Mouse (Mus musculus): ENCODE measurements around the gene Kcnj4. TPM values are rescaled to one million over a fixed set of nuclear protein-coding genes. Genes with fewer than 3 reads are reported as not detected.

Kcnj4 gene
- total RNA-seq (2023), result not detected

GRCm38 (mm10) chr15:79504707-79505452 lies at the start of gene Kcnj4:
Gene Kcnj4 (minus strand): TSS chr15:79505241.

GRCm38 (mm10) chr15:79546410-79547288 lies 41.6 kb upstream of the Kcnj4 start, which contains the start of gene Ddx17:
Gene Ddx17 (minus strand): TSS chr15:79546741.

GRCm38 (mm10) chr15:79516171-79517096 lies 11.4 kb upstream of the Kcnj4 start, which contains the start of gene Kdelr3:
Gene Kdelr3 (plus strand): TSS chr15:79516411.

GRCm38 (mm10) chr15:79455106-79455810 lies 49.8 kb downstream of the Kcnj4 start, which contains the start of gene Csnk1e:
Gene Csnk1e (minus strand): TSS chr15:79455566.

Other genes with a start within 250 kb of the Kcnj4 start
- gene Baiap2l2, start 219.7 kb downstream of the Kcnj4 start, total RNA-seq (2023), result 0.24 TPM
- 12.1 TPM for gene Pla2g6, start 176.9 kb downstream of the Kcnj4 start, total RNA-seq (2023)
- 135 TPM for gene Maff, start 158.6 kb downstream of the Kcnj4 start, total RNA-seq (2023)
- gene Tmem184b, start 101.7 kb downstream of the Kcnj4 start, total RNA-seq (2023), result 33.5 TPM
- gene Csnk1e, start 49.7 kb downstream of the Kcnj4 start, total RNA-seq (2023), result 51.3 TPM
- gene Kdelr3, start 11.2 kb upstream of the Kcnj4 start, total RNA-seq (2023), result not detected
- gene Ddx17, start 41.5 kb upstream of the Kcnj4 start, total RNA-seq (2023), result 283 TPM
- not detected for gene Dmc1, start 99.9 kb upstream of the Kcnj4 start, total RNA-seq (2023)
- gene Fam227a, start 153.7 kb upstream of the Kcnj4 start, total RNA-seq (2023), result 0.73 TPM
- gene Cby1, start 154.0 kb upstream of the Kcnj4 start, total RNA-seq (2023), result 4.9 TPM
- 97.0 TPM for gene Tomm22, start 165.6 kb upstream of the Kcnj4 start, total RNA-seq (2023)
- gene Josd1, start 182.7 kb upstream of the Kcnj4 start, total RNA-seq (2023), result 16.7 TPM
- 138 TPM for gene Gtpbp1, start 185.6 kb upstream of the Kcnj4 start, total RNA-seq (2023)
- gene Sun2, start 237.3 kb upstream of the Kcnj4 start, total RNA-seq (2023), result 444 TPM